Mouse (Mus musculus) MEL (cell line): ENCODE measurements around the gene Disp1. TPM values are rescaled to one million over a fixed set of nuclear protein-coding genes. Genes with fewer than 3 reads are reported as not detected.

ENCODE experiments used
- DNase-seq: peaks from one replicate; pipeline ENCODE4 v3.0.0; 2011; ENCODE audit warnings: low read depth, low spot score
- H3K27ac ChIP-seq: 2 replicates; pipeline ENCODE4 v1.5.1; 2012; ENCODE audit warnings: low read depth, mild to moderate bottlenecking, control low read depth, low read length, moderate library complexity; ENCODE audit not compliant: control insufficient read depth
- H3K27me3 ChIP-seq, 2 experiments: fragments of 150-350 bp in 1 of 2; sonication (generic) in 1 of 2; 2 replicates each; pipeline ENCODE4 v1.6.1; 2012; ENCODE audit warnings: low read length in 2 of 2, mild to moderate bottlenecking in 2 of 2, improper control_type of control experiment in 1 of 2, moderate library complexity in 1 of 2; ENCODE audit not compliant: insufficient read depth in 2 of 2, control insufficient read depth in 1 of 2
- H3K36me3 ChIP-seq, 2 experiments: 2 replicates each; pipeline ENCODE4 v1.6.1; 2012 to 2014; ENCODE audit warnings: low read length in 2 of 2, improper control_type of control experiment in 1 of 2, inconsistent platforms in 1 of 2, mild to moderate bottlenecking in 1 of 2; ENCODE audit not compliant: insufficient read depth in 2 of 2, control insufficient read depth in 1 of 2
- H3K4me1 ChIP-seq, 2 experiments: fragments of 150-350 bp in 1 of 2; sonication (generic) in 1 of 2; 2 replicates each; pipeline ENCODE4 v1.6.1; 2012; ENCODE audit warnings: low read length in 2 of 2, improper control_type of control experiment in 1 of 2, mild to moderate bottlenecking in 1 of 2; ENCODE audit not compliant: insufficient read depth in 2 of 2, control insufficient read depth in 1 of 2
- H3K4me3 ChIP-seq, 2 experiments: fragments of 150-350 bp in 1 of 2; sonication (generic) in 1 of 2; 2 replicates each; pipeline ENCODE4 v1.5.1; 2012; ENCODE audit warnings: low read depth in 2 of 2, low read length in 2 of 2, mild to moderate bottlenecking in 2 of 2, moderate library complexity in 2 of 2, control low read depth in 1 of 2, improper control_type of control experiment in 1 of 2; ENCODE audit not compliant: control insufficient read depth in 1 of 2, insufficient read depth in 1 of 2
- H3K79me2 ChIP-seq: 2 replicates; pipeline ENCODE4 v1.6.1; 2012; ENCODE audit warnings: mild to moderate bottlenecking, low read length, moderate library complexity; ENCODE audit not compliant: control insufficient read depth, poor library complexity, insufficient read depth
- H3K9ac ChIP-seq: 2 replicates; pipeline ENCODE4 v1.6.1; 2012; ENCODE audit warnings: low read depth, mild to moderate bottlenecking, control low read depth, low read length, moderate library complexity; ENCODE audit not compliant: control insufficient read depth, poor library complexity, severe bottlenecking
- H3K9me3 ChIP-seq: fragments of 150-350 bp; sonication (generic); replicated peaks from 2 replicates; pipeline ENCODE4 v1.6.1; 2012; ENCODE audit warnings: mild to moderate bottlenecking, low read length, improper control_type of control experiment, moderate library complexity; ENCODE audit not compliant: insufficient read depth
- CHD1 ChIP-seq: IDR thresholded peaks from 2 replicates; pipeline ENCODE4 v1.6.1; 2012; ENCODE audit warnings: low read depth, mild to moderate bottlenecking, inconsistent platforms, low read length, improper control_type of control experiment
- E2F4 ChIP-seq: IDR thresholded peaks from 2 replicates; pipeline ENCODE4 v1.6.1; 2011; ENCODE audit warnings: low read depth, low read length, improper control_type of control experiment, borderline replicate concordance
- ETS1 ChIP-seq: IDR thresholded peaks from 2 replicates; pipeline ENCODE4 v1.6.1; 2012; ENCODE audit warnings: low read depth, mild to moderate bottlenecking, inconsistent platforms, low read length, improper control_type of control experiment, moderate library complexity
- HCFC1 ChIP-seq: IDR thresholded peaks from 2 replicates; pipeline ENCODE4 v1.6.1; 2012; ENCODE audit warnings: low read depth, mild to moderate bottlenecking, inconsistent platforms, low read length, improper control_type of control experiment, moderate library complexity
- KAT2A ChIP-seq: conservative IDR thresholded peaks from 2 replicates; pipeline ENCODE4 v1.6.1; 2012; ENCODE audit warnings: low read depth, low read length, improper control_type of control experiment, inconsistent platforms
- MAX ChIP-seq: IDR thresholded peaks from 2 replicates; pipeline ENCODE4 v1.6.1; 2011; ENCODE audit warnings: low read length, improper control_type of control experiment
- MAZ ChIP-seq: IDR thresholded peaks from 2 replicates; pipeline ENCODE4 v1.6.1; 2012; ENCODE audit warnings: low read depth, mild to moderate bottlenecking, inconsistent platforms, low read length, improper control_type of control experiment
- MEF2A ChIP-seq: IDR thresholded peaks from 2 replicates; pipeline ENCODE4 v1.6.1; 2014; ENCODE audit warnings: low read depth, mild to moderate bottlenecking, inconsistent platforms, low read length, improper control_type of control experiment; ENCODE audit not compliant: poor library complexity, insufficient replicate concordance, severe bottlenecking; ENCODE audit errors: extremely low read depth
- MXI1 ChIP-seq: IDR thresholded peaks from 2 replicates; pipeline ENCODE4 v1.6.1; 2011; ENCODE audit warnings: mild to moderate bottlenecking, low read depth, low read length, improper control_type of control experiment
- MYB ChIP-seq: IDR thresholded peaks from 2 replicates; pipeline ENCODE4 v1.6.1; 2011; ENCODE audit warnings: mild to moderate bottlenecking, low read depth, low read length, improper control_type of control experiment
- MYC ChIP-seq: IDR thresholded peaks from 2 replicates; pipeline ENCODE4 v1.6.1; 2011; ENCODE audit warnings: low read depth, mild to moderate bottlenecking, low read length, improper control_type of control experiment, moderate library complexity
- NELFE ChIP-seq: IDR thresholded peaks from 2 replicates; pipeline ENCODE4 v1.6.1; 2011; ENCODE audit warnings: low read depth, low read length, improper control_type of control experiment
- POLR2A ChIP-seq, 2 experiments: IDR thresholded peaks; 2 replicates each; pipeline ENCODE4 v1.6.1; 2011 to 2012; ENCODE audit warnings: low read length in 2 of 2, mild to moderate bottlenecking in 2 of 2, control low read depth in 1 of 2, improper control_type of control experiment in 1 of 2, low read depth in 1 of 2, moderate library complexity in 1 of 2; ENCODE audit not compliant: control insufficient read depth in 1 of 2, insufficient read depth in 1 of 2, poor library complexity in 1 of 2
- POLR2AphosphoS2 ChIP-seq: IDR thresholded peaks from 2 replicates; pipeline ENCODE4 v1.6.1; 2011; ENCODE audit warnings: low read length, improper control_type of control experiment
- RCOR1 ChIP-seq: IDR thresholded peaks from 2 replicates; pipeline ENCODE4 v1.6.1; 2012; ENCODE audit warnings: low read depth, mild to moderate bottlenecking, inconsistent platforms, low read length, improper control_type of control experiment
- SMC3 ChIP-seq: IDR thresholded peaks from 2 replicates; pipeline ENCODE4 v1.6.1; 2011; ENCODE audit warnings: low read depth, low read length, improper control_type of control experiment
- TBP ChIP-seq: IDR thresholded peaks from 2 replicates; pipeline ENCODE4 v1.8.0; 2011; ENCODE audit warnings: low read depth, low read length, improper control_type of control experiment
- TCF12 ChIP-seq: IDR thresholded peaks from 2 replicates; pipeline ENCODE4 v1.6.1; 2014; ENCODE audit warnings: low read depth, mild to moderate bottlenecking, inconsistent platforms, low read length, improper control_type of control experiment, moderate library complexity
- ZC3H11A ChIP-seq: IDR thresholded peaks from 2 replicates; pipeline ENCODE4 v1.6.1; 2012; ENCODE audit warnings: low read depth, mild to moderate bottlenecking, inconsistent platforms, low read length, improper control_type of control experiment
- ZKSCAN1 ChIP-seq: IDR thresholded peaks from 2 replicates; pipeline ENCODE4 v1.6.1; 2012; ENCODE audit warnings: low read depth, mild to moderate bottlenecking, inconsistent platforms, low read length, improper control_type of control experiment, moderate library complexity
- ZMIZ1 ChIP-seq: IDR thresholded peaks from 2 replicates; pipeline ENCODE4 v1.6.1; 2012; ENCODE audit warnings: low read depth, mild to moderate bottlenecking, inconsistent platforms, low read length, improper control_type of control experiment, moderate library complexity
- polyA plus RNA-seq, 2 experiments: library from polyadenylated mRNA; stranded (reverse) in 1 of 2; unstranded in 1 of 2; fragments of >175 nt in 1 of 2; fragments of >200 nt in 1 of 2; gene quantifications; 2 replicates each; pipeline versions ENCODE4 v1.2.1 to v1.2.4; 2012; ENCODE audit warnings: low replicate concordance in 2 of 2, low read depth in 1 of 2; ENCODE audit not compliant: insufficient read length in 2 of 2, insufficient read depth in 1 of 2, missing spikeins in 1 of 2
- total RNA-seq: library from RNA; depleted of rRNA; stranded (reverse); fragments of 300-350 nt; gene quantifications from 2 replicates; pipeline ENCODE4 v1.2.3, GENCODE M21; 2012

The Disp1 gene
- total and polyA plus RNA-seq, 3 experiments = 6.3 to 9.9 TPM; not detected in 1

- no peaks in the 10 kb centered on the region for H3K9me3 ChIP-seq
- DNase-seq = no peak
- TF ChIP-seq NELFE = no peak
- no peak for TF ChIP-seq E2F4
- TF ChIP-seq SMC3 = no peak
- TF ChIP-seq MEF2A = no peak
- TF ChIP-seq ZMIZ1 = no peak
- no peak for TF ChIP-seq MYC
- H3K27ac ChIP-seq = no peak overlapping the region
- H3K27me3 ChIP-seq = no peaks in the 10 kb centered on the region
- no peaks in the 10 kb centered on the region for H3K79me2 ChIP-seq
- H3K36me3 ChIP-seq = peaks cover 0 to 7% of the 10 kb centered on the region in 2 experiments; a peak in 2 of 4 replicates
- peaks cover 6 to 7% of the 10 kb centered on the region in 2 experiments for H3K4me1 ChIP-seq
- H3K9ac ChIP-seq = no peak overlapping the region
- no peak overlapping the region for H3K4me3 ChIP-seq
These were observed 36.6 kb downstream of the Disp1 start for GRCm38 (mm10) chr1:183184681-183185080.

- Histone ChIP-seq H3K4me1 (peaks cover 6 to 7% of the 10 kb centered on the region in 2 experiments; a peak in 3 of 4 replicates), H3K79me2 (no peaks in the 10 kb centered on the region), H3K4me3 (no peak overlapping the region), H3K27ac (no peak overlapping the region), H3K27me3 (no peaks in the 10 kb centered on the region), H3K9ac (no peak overlapping the region), H3K9me3 (no peaks in the 10 kb centered on the region)
- no peak for TF ChIP-seq MXI1
- TF ChIP-seq, all 39 proteins: peak for 0
- H3K36me3 ChIP-seq = peaks cover 0 to 7% of the 10 kb centered on the region in 2 experiments; a peak in 2 of 4 replicates
- DNase-seq = no peak
These were observed 37.8 kb downstream of the Disp1 start for GRCm38 (mm10) chr1:183183565-183183964.

GRCm38 (mm10) chr1:183182641-183183414, 38.5 kb downstream of the Disp1 start:
- TF ChIP-seq KAT2A = no peak
- TF ChIP-seq TCF12 = no peak
- TF ChIP-seq POLR2AphosphoS2 = no peak
- TF ChIP-seq MYB = no peak
- TF ChIP-seq POLR2A (IDR thresholded peaks at IDR 0.05; ENCODE audit: control insufficient read depth in 1 of 2, insufficient read depth in 1 of 2, low read depth in 1 of 2, low read length in 2 of 2, poor library complexity in 1 of 2) = no peak
- TF ChIP-seq E2F4 = no peak
- no peak for TF ChIP-seq ZMIZ1
- TF ChIP-seq ZC3H11A = no peak
- TF ChIP-seq MAX = no peak
- no peak for TF ChIP-seq TBP
- no peak for TF ChIP-seq ZKSCAN1
- TF ChIP-seq RCOR1 = no peak
- no peak for TF ChIP-seq MEF2A
- no peak for TF ChIP-seq HCFC1
- TF ChIP-seq CHD1 = no peak
- no peak for TF ChIP-seq NELFE
- TF ChIP-seq MAZ = no peak
- no peak for TF ChIP-seq ETS1
- no peak for DNase-seq
- H3K27me3 ChIP-seq = no peaks in the 10 kb centered on the region
- no peak overlapping the region for H3K9ac ChIP-seq
- no peak overlapping the region for H3K4me3 ChIP-seq
- H3K4me1 ChIP-seq = peaks cover 6 to 7% of the 10 kb centered on the region in 2 experiments; a peak in 3 of 4 replicates
- H3K27ac ChIP-seq = no peak overlapping the region
- peaks cover 0 to 7% of the 10 kb centered on the region in 2 experiments; a peak in 2 of 4 replicates for H3K36me3 ChIP-seq
- no peaks in the 10 kb centered on the region for H3K79me2 ChIP-seq
- no peaks in the 10 kb centered on the region for H3K9me3 ChIP-seq
